ENCODE assay signal across 12 mouse cellular contexts in the genomic region with DNA sequence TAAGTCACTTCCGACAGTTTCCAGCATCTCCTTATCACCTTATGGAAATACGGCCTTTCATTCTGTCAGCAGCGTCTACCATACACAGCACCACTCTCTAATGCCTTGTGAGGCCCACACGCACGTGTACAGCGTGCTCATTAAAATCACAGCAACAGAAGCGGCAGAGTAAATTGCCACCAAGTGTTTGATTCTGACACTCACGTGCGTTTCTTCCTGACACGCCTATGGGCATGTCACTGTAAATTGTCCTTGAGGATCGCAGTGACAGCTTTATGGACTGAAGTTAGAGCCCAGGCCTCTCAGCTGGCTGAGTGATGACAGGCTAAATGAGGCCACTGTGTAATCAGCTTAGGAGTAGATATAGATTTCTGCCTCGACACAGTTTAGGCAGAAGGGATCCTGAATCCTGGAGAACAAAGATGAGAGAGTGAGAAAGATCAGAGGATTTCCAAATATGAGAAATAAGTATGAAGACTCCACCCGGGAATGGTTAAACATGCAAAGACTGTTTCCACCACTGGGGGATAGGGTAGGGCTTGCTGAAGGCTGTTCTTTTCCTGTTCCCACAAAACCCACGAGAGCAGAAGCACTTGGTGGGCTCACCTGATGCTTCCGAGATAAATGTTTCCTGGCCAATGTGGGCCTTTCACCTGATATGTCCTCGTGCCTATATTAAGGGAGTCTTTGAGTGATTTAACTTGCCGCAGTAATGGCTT.
DNase-seq lines count a peak whose midpoint lies in the region; ATAC-seq lines count a peak whose summit lies in the region.
"Had no signal": no experiment of that assay in that cellular context is flagged by ENCODE, and none has a peak within 500 bp of the region (broad histone marks: within the 10 kb centered on the region; RNA-seq: fewer than 3 reads in every experiment).

No protein-coding gene starts in this region.

- no peaks in the 10 kb centered on the region for H3K9me3 ChIP-seq in hindbrain, embryonic 15.5 days
- no peaks in the 10 kb centered on the region for H3K9me3 ChIP-seq in hindbrain, embryonic 14.5 days (ENCODE audit: control insufficient read depth, low read length)
- H3K9me3 ChIP-seq in forebrain, embryonic 16.5 days (ENCODE audit: control insufficient read depth, low read length): no peaks in the 10 kb centered on the region
- H3K9me3 ChIP-seq in midbrain, embryonic 14.5 days (ENCODE audit: control insufficient read depth, low read length): no peaks in the 10 kb centered on the region
- H3K9me3 ChIP-seq: limb, embryonic 12.5 days had no signal

- H3K27ac ChIP-seq in hindbrain, embryonic 15.5 days (replicated peaks): no peak overlapping the region
- H3K27ac ChIP-seq in hindbrain, embryonic 14.5 days: no peak overlapping the region
- peak overlapping the region; percentile 26; the same call in 1 of the 2 replicates for H3K27ac ChIP-seq in forebrain, embryonic 16.5 days (ENCODE audit: low read length)
- no peak overlapping the region for H3K27ac ChIP-seq in midbrain, embryonic 14.5 days (replicated peaks; ENCODE audit: low read depth, low read length)
- H3K27ac ChIP-seq: limb, embryonic 12.5 days had no signal

- WGBS in hindbrain, embryonic 15.5 days: 57% methylated on average over 17 of the region's 17 CpGs
- 55% methylated on average over 17 of the region's 17 CpGs for WGBS in hindbrain, embryonic 14.5 days
- 40% methylated on average over 17 of the region's 17 CpGs for WGBS in forebrain, embryonic 16.5 days
- 40% methylated on average over 17 of the region's 17 CpGs for WGBS in midbrain, embryonic 14.5 days

- H3K4me2 ChIP-seq in hindbrain, embryonic 15.5 days: no peak overlapping the region
- H3K4me2 ChIP-seq in hindbrain, embryonic 14.5 days (replicated peaks): no peak overlapping the region
- no peak overlapping the region for H3K4me2 ChIP-seq in forebrain, embryonic 16.5 days (ENCODE audit: low read length)
- H3K4me2 ChIP-seq in midbrain, embryonic 14.5 days (ENCODE audit: low read length): no peak overlapping the region
- H3K4me2 ChIP-seq: limb, embryonic 12.5 days had no signal

- H3K4me1 ChIP-seq in hindbrain, embryonic 15.5 days (replicated peaks): 0 out of 2 replicates have a peak, but pooled peaks cover 5% of the 10 kb centered on the region
- 0 out of 2 replicates have a peak, but pooled peaks cover 5% of the 10 kb centered on the region for H3K4me1 ChIP-seq in hindbrain, embryonic 14.5 days (replicated peaks; ENCODE audit: control insufficient read depth, insufficient read depth, low read length)
- H3K4me1 ChIP-seq in forebrain, embryonic 16.5 days (replicated peaks; ENCODE audit: control insufficient read depth, insufficient read depth, low read length): peaks cover 10% of the 10 kb centered on the region; the same call in 1 of the 2 replicates
- H3K4me1 ChIP-seq in midbrain, embryonic 14.5 days (ENCODE audit: control insufficient read depth, insufficient read depth, low read length): 0 out of 2 replicates have a peak, but pooled peaks cover 2% of the 10 kb centered on the region

- H3K4me3 ChIP-seq in hindbrain, embryonic 15.5 days: no peak overlapping the region
- no peak overlapping the region for H3K4me3 ChIP-seq in hindbrain, embryonic 14.5 days (replicated peaks; ENCODE audit: low read length)
- H3K4me3 ChIP-seq in forebrain, embryonic 16.5 days (replicated peaks; ENCODE audit: low read length): no peak overlapping the region
- no peak overlapping the region for H3K4me3 ChIP-seq in midbrain, embryonic 14.5 days (replicated peaks; ENCODE audit: low read depth, low read length)
- H3K4me3 ChIP-seq: limb, embryonic 12.5 days had no signal

- no peaks in the 10 kb centered on the region for H3K27me3 ChIP-seq in hindbrain, embryonic 15.5 days
- no peaks in the 10 kb centered on the region for H3K27me3 ChIP-seq in hindbrain, embryonic 14.5 days (ENCODE audit: control insufficient read depth, insufficient read depth, low read length)
- no peaks in the 10 kb centered on the region for H3K27me3 ChIP-seq in forebrain, embryonic 16.5 days (replicated peaks; ENCODE audit: control insufficient read depth, insufficient read depth, low read length)
- H3K27me3 ChIP-seq in midbrain, embryonic 14.5 days (ENCODE audit: control insufficient read depth, insufficient read depth, low read length): no peaks in the 10 kb centered on the region
- H3K27me3 ChIP-seq: CH12.LX had no signal

- H3K9ac ChIP-seq in hindbrain, embryonic 15.5 days: no peak overlapping the region
- H3K9ac ChIP-seq in hindbrain, embryonic 14.5 days: no peak overlapping the region
- H3K9ac ChIP-seq in forebrain, embryonic 16.5 days (replicated peaks; ENCODE audit: low read depth, low read length): no peak overlapping the region
- H3K9ac ChIP-seq in midbrain, embryonic 14.5 days (replicated peaks; ENCODE audit: low read length): no peak overlapping the region
- H3K9ac ChIP-seq: limb, embryonic 12.5 days had no signal

- peak; percentile 66; the same call in 1 of the 2 replicates for ATAC-seq in hindbrain, embryonic 15.5 days (ENCODE audit: low FRiP score, low read depth)
- ATAC-seq in hindbrain, embryonic 14.5 days (ENCODE audit: low FRiP score): no peak
- peak; percentile 92 for ATAC-seq in forebrain, embryonic 16.5 days
- peak; percentile 76; the same call in 1 of the 2 replicates for ATAC-seq in midbrain, embryonic 14.5 days (ENCODE audit: low FRiP score, low TSS enrichment)

- H3K36me3 ChIP-seq in hindbrain, embryonic 15.5 days: no peaks in the 10 kb centered on the region
- H3K36me3 ChIP-seq in hindbrain, embryonic 14.5 days (replicated peaks; ENCODE audit: control insufficient read depth, insufficient read depth): no peaks in the 10 kb centered on the region
- no peaks in the 10 kb centered on the region for H3K36me3 ChIP-seq in forebrain, embryonic 16.5 days (ENCODE audit: control insufficient read depth, insufficient read depth)
- no peaks in the 10 kb centered on the region for H3K36me3 ChIP-seq in midbrain, embryonic 14.5 days (ENCODE audit: control insufficient read depth, insufficient read depth, low read length)
- H3K36me3 ChIP-seq: limb, embryonic 12.5 days had no signal

- DNase-seq in hindbrain, embryonic 14.5 days (ENCODE audit: low spot score): no peak
- DNase-seq in embryo, embryonic 10.5 days (ENCODE audit: low spot score): peak; percentile 42
- DNase-seq in midbrain, embryonic 14.5 days: peak; percentile 68
- DNase-seq in cerebellum, adult 8-10 months: no peak
- no peak for DNase-seq in frontal cortex, postnatal 14 days (ENCODE audit: low spot score in 2 of 2)
- DNase-seq: cerebellum, postnatal 10 days; heart, postnatal 4 days; lung, adult 2 months had no signal

Comparison
In these comparisons a context has a peak if more than half of its experiments do, and no peak if none do; other contexts are left out.
1. DNase-seq: peak in embryo, embryonic 10.5 days (single experiment) and midbrain, embryonic 14.5 days (single experiment); none in hindbrain, embryonic 14.5 days (single experiment), cerebellum, adult 8-10 months (single experiment) and frontal cortex, postnatal 14 days (0 of 2).